In the genomic region with DNA sequence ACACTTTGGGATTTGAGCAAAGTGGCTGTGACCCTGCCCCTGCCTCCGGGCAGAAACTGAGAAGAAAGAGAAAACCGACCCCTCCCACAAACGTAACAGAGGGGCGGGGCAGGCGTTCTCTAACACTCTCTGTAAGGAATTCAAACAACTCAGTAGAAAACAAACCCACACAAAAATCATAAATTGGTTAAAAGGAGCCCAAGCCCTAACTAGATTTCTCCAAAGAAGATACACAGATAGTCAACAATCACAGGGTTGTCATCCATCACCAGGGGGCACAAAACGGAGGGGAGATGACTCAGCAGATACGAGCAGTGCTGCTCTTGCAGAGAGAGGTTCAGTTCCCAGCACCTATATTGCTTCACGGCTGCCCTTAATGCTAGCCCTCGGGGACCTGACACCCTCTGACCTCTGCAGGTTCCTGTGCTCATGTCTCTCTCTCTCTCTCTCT, we compare ENCODE assay signal across 8 mouse cellular contexts.
DNase-seq lines count a peak whose midpoint lies in the region; ATAC-seq lines count a peak whose summit lies in the region.

No protein-coding gene starts in this region.

- H3K4me1 ChIP-seq in embryonic facial prominence, embryonic 11.5 days (ENCODE audit: control insufficient read depth, insufficient read depth, low read length) = no peaks in the 10 kb centered on the region

- peak; percentile 92 for DNase-seq in heart, adult 11 months
- no peak for DNase-seq in heart, adult 8-10 months (ENCODE audit: low spot score)
- DNase-seq in embryonic facial prominence, embryonic 11.5 days (ENCODE audit: low spot score) = peak; percentile 56
- DNase-seq in induced T-regulatory cell, adult 2 months (ENCODE audit: low read depth) = peak; percentile 7
- DNase-seq in lung, postnatal 10 days = peak; percentile 67
- DNase-seq in thymus, postnatal 14 days = peak; percentile 37
- DNase-seq in frontal cortex, postnatal 14 days (ENCODE audit: low spot score in 2 of 2) = no peak
- no peak for DNase-seq in left cerebral cortex, adult 8-10 months (ENCODE audit: low spot score in 2 of 2)

- no peaks in the 10 kb centered on the region for H3K9me3 ChIP-seq in embryonic facial prominence, embryonic 11.5 days (replicated peaks; ENCODE audit: control insufficient read depth, low read length)

- WGBS in embryonic facial prominence, embryonic 11.5 days = 5% methylated on average over 9 of the region's 9 CpGs

- ATAC-seq in embryonic facial prominence, embryonic 11.5 days (replicated peaks; ENCODE audit: insufficient number of reproducible peaks, low FRiP score, low TSS enrichment, low read depth) = 0 out of 2 replicates have a peak, but pooled peaks have one; percentile 63

- H3K27me3 ChIP-seq in embryonic facial prominence, embryonic 11.5 days (ENCODE audit: control insufficient read depth, insufficient read depth, low read length) = no peaks in the 10 kb centered on the region

- H3K9ac ChIP-seq in embryonic facial prominence, embryonic 11.5 days (replicated peaks; ENCODE audit: low read length) = no peak overlapping the region

- no peak overlapping the region for H3K4me3 ChIP-seq in embryonic facial prominence, embryonic 11.5 days (ENCODE audit: low read depth, low read length)

- peak overlapping the region; percentile 24; the same call in 1 of the 2 replicates for H3K4me2 ChIP-seq in embryonic facial prominence, embryonic 11.5 days (ENCODE audit: low read depth, low read length)

- no peaks in the 10 kb centered on the region for H3K36me3 ChIP-seq in embryonic facial prominence, embryonic 11.5 days (replicated peaks; ENCODE audit: control insufficient read depth, insufficient read depth, low read depth, low read length)

- H3K27ac ChIP-seq in embryonic facial prominence, embryonic 11.5 days (replicated peaks; ENCODE audit: low read depth, low read length) = no peak overlapping the region

Comparison
In these comparisons a context has a peak if more than half of its experiments do, and no peak if none do; other contexts are left out.
1. DNase-seq: peak in heart, adult 11 months (single experiment), embryonic facial prominence, embryonic 11.5 days (single experiment), induced T-regulatory cell, adult 2 months (single experiment), lung, postnatal 10 days (single experiment) and thymus, postnatal 14 days (single experiment); none in heart, adult 8-10 months (single experiment), frontal cortex, postnatal 14 days (0 of 2) and left cerebral cortex, adult 8-10 months (0 of 2).